7 mouse cellular contexts compared by ENCODE assay signal in genomic region chr3:144570816-144571487, GRCm38 (mm10). TPM values are rescaled to one million over a fixed set of nuclear protein-coding genes. Genes with fewer than 3 reads are reported as not detected.
DNase-seq lines count a peak whose midpoint lies in the region; ATAC-seq and TF ChIP-seq lines count a peak whose summit lies in the region.

No protein-coding gene starts in this region.

- ATAC-seq in embryonic facial prominence, embryonic 11.5 days (replicated peaks; ENCODE audit: insufficient number of reproducible peaks, low FRiP score, low TSS enrichment, low read depth) = no peak
- no peak for ATAC-seq in intestine, embryonic 15.5 days
- ATAC-seq in neural tube, embryonic 14.5 days (ENCODE audit: low read depth) = no peak

- WGBS in lung, adult 2 months = under 1% methylated on average over 25 of the region's 25 CpGs
- WGBS in embryonic facial prominence, embryonic 11.5 days = under 1% methylated on average over 25 of the region's 25 CpGs
- WGBS in intestine, embryonic 15.5 days = under 1% methylated on average over 25 of the region's 25 CpGs
- WGBS in neural tube, embryonic 14.5 days = under 1% methylated on average over 25 of the region's 25 CpGs

- no peak for TF ChIP-seq CTCF in lung, adult 2 months (IDR thresholded peaks at IDR 0.05; ENCODE audit: insufficient read depth, low read length)

- DNase-seq in lung, adult 2 months = no peak
- DNase-seq in lung, adult 18-20 months = no peak
- DNase-seq in embryonic facial prominence, embryonic 11.5 days (ENCODE audit: low spot score) = no peak
- DNase-seq in thymus, postnatal 25 days = no peak
- DNase-seq in thymus, postnatal 14 days = no peak

- TF ChIP-seq POLR2A in lung, adult 2 months (IDR thresholded peaks at IDR 0.05; ENCODE audit: borderline replicate concordance, extremely low read depth, low read depth, low read length) = no peak

- peak overlapping the region; percentile 42 for H3K4me2 ChIP-seq in embryonic facial prominence, embryonic 11.5 days (ENCODE audit: low read depth, low read length)
- peak overlapping the region; percentile 56 for H3K4me2 ChIP-seq in intestine, embryonic 15.5 days (replicated peaks)
- H3K4me2 ChIP-seq in neural tube, embryonic 14.5 days (ENCODE audit: low read depth, low read length) = peak overlapping the region; percentile 53

- H3K27ac ChIP-seq in embryonic facial prominence, embryonic 11.5 days (replicated peaks; ENCODE audit: low read depth, low read length) = peak overlapping the region; percentile 77
- H3K27ac ChIP-seq in intestine, embryonic 15.5 days = peak overlapping the region; percentile 91
- peak overlapping the region; percentile 98 for H3K27ac ChIP-seq in neural tube, embryonic 14.5 days (ENCODE audit: low read depth, low read length)

- no peaks in the 10 kb centered on the region for H3K36me3 ChIP-seq in embryonic facial prominence, embryonic 11.5 days (replicated peaks; ENCODE audit: control insufficient read depth, insufficient read depth, low read depth, low read length)
- no peaks in the 10 kb centered on the region for H3K36me3 ChIP-seq in intestine, embryonic 15.5 days
- 0 out of 2 replicates have a peak, but pooled peaks cover 4% of the 10 kb centered on the region for H3K36me3 ChIP-seq in neural tube, embryonic 14.5 days (ENCODE audit: control insufficient read depth, insufficient read depth, low read length)

- peak overlapping the region; percentile 86 for H3K9ac ChIP-seq in embryonic facial prominence, embryonic 11.5 days (replicated peaks; ENCODE audit: low read length)
- H3K9ac ChIP-seq in intestine, embryonic 15.5 days = peak overlapping the region; percentile 94
- peak overlapping the region; percentile 87 for H3K9ac ChIP-seq in neural tube, embryonic 14.5 days (replicated peaks; ENCODE audit: low read depth, low read length)

- peak overlapping the region; percentile 75 for H3K4me3 ChIP-seq in lung, adult 2 months (replicated peaks; ENCODE audit: extremely low read depth, low read depth, low read length)
- peak overlapping the region; percentile 89 for H3K4me3 ChIP-seq in embryonic facial prominence, embryonic 11.5 days (ENCODE audit: low read depth, low read length)
- H3K4me3 ChIP-seq in intestine, embryonic 15.5 days (replicated peaks) = peak overlapping the region; percentile 88
- peak overlapping the region; percentile 76 for H3K4me3 ChIP-seq in neural tube, embryonic 14.5 days (ENCODE audit: low read depth, low read length)

- no peaks in the 10 kb centered on the region for H3K27me3 ChIP-seq in embryonic facial prominence, embryonic 11.5 days (ENCODE audit: control insufficient read depth, insufficient read depth, low read length)
- H3K27me3 ChIP-seq in intestine, embryonic 15.5 days (replicated peaks) = no peaks in the 10 kb centered on the region
- H3K27me3 ChIP-seq in neural tube, embryonic 14.5 days (ENCODE audit: control insufficient read depth, insufficient read depth, low read length) = no peaks in the 10 kb centered on the region

- no peaks in the 10 kb centered on the region for H3K9me3 ChIP-seq in embryonic facial prominence, embryonic 11.5 days (replicated peaks; ENCODE audit: control insufficient read depth, low read length)
- no peaks in the 10 kb centered on the region for H3K9me3 ChIP-seq in intestine, embryonic 15.5 days
- H3K9me3 ChIP-seq in neural tube, embryonic 14.5 days (ENCODE audit: control insufficient read depth, low read length) = no peaks in the 10 kb centered on the region

- peaks cover 15% of the 10 kb centered on the region for H3K4me1 ChIP-seq in lung, adult 2 months (ENCODE audit: control insufficient read depth, insufficient read depth, low read length)
- no peaks in the 10 kb centered on the region for H3K4me1 ChIP-seq in embryonic facial prominence, embryonic 11.5 days (ENCODE audit: control insufficient read depth, insufficient read depth, low read length)
- peaks cover 8% of the 10 kb centered on the region for H3K4me1 ChIP-seq in intestine, embryonic 15.5 days (replicated peaks)
- H3K4me1 ChIP-seq in neural tube, embryonic 14.5 days (ENCODE audit: control insufficient read depth, insufficient read depth, low read length) = peaks cover 25% of the 10 kb centered on the region

RNA-seq across cellular contexts. Expression of gene Selenof, which starts 0.8 kb away (rescaled TPM):
- polyA plus RNA-seq in lung, adult 2 months (2012; rRNA removed) = 228 and 245 TPM in 2 replicates
- polyA plus RNA-seq in embryonic facial prominence, embryonic 11.5 days (2014; fragmentation: Nextera tagmentation; extraction: Ambion mirVana) = 420 and 429 TPM in 2 replicates
- polyA plus RNA-seq in intestine, embryonic 15.5 days (2015; fragmentation: Nextera tagmentation; extraction: Ambion mirVana) = 618 and 622 TPM in 2 replicates
- 485 and 490 TPM in 2 replicates for polyA plus RNA-seq in neural tube, embryonic 14.5 days (2014; fragmentation: Nextera tagmentation; extraction: Ambion mirVana)

RNA-seq across cellular contexts. Expression of gene Hs2st1, which starts 1.0 kb away (rescaled TPM):
- polyA plus RNA-seq in lung, adult 2 months (2012; rRNA removed) = 26.2 and 28.4 TPM in 2 replicates
- polyA plus RNA-seq in embryonic facial prominence, embryonic 11.5 days (2014; fragmentation: Nextera tagmentation; extraction: Ambion mirVana) = 14.7 and 16.2 TPM in 2 replicates
- 9.4 and 10.3 TPM in 2 replicates for polyA plus RNA-seq in intestine, embryonic 15.5 days (2015; fragmentation: Nextera tagmentation; extraction: Ambion mirVana)
- polyA plus RNA-seq in neural tube, embryonic 14.5 days (2014; fragmentation: Nextera tagmentation; extraction: Ambion mirVana) = 17.0 and 18.6 TPM in 2 replicates
